Mouse (Mus musculus) megakaryocyte-erythroid progenitor cell, adult 5-6 weeks (primary cell): ENCODE measurements around the gene Zmiz1. TPM values are rescaled to one million over a fixed set of nuclear protein-coding genes. Genes with fewer than 3 reads are reported as not detected.

Experiments used
- ATAC-seq: replicated peaks from 2 replicates; pipeline ENCODE4 v1.8.0; 2016; ENCODE audit warnings: mild to moderate bottlenecking, inconsistent platforms; ENCODE audit not compliant: severe bottlenecking, poor library complexity, low FRiP score, low TSS enrichment
- total RNA-seq, 2 experiments: library from RNA; stranded (forward) in 1 of 2; stranded (reverse) in 1 of 2; fragments of 200-1000, 215-1000 nt in 1 of 2; fragments of >200 nt in 1 of 2; fragmentation: Nextera tagmentation in 1 of 2; gene quantifications; 2 replicates each; pipeline ENCODE4 v1.2.3; 2014 to 2017

Zmiz1 gene
- total RNA-seq, 2 experiments from 2014 or later: 12.6 to 51.3 TPM

- ATAC-seq: no peak
These were observed 181.6 kb downstream of the Zmiz1 start for GRCm38 (mm10) chr14:25640421-25641056.

GRCm38 (mm10) chr14:25641067-25641466 lies 182.1 kb downstream of the Zmiz1 start:
- ATAC-seq: no peak

GRCm38 (mm10) chr14:25645717-25646116 lies 186.7 kb downstream of the Zmiz1 start:
- no peak for ATAC-seq

GRCm38 (mm10) chr14:25646161-25646621 lies 187.2 kb downstream of the Zmiz1 start:
- ATAC-seq: peak; percentile 67

GRCm38 (mm10) chr14:25651131-25651530 lies 192.1 kb downstream of the Zmiz1 start:
- no peak for ATAC-seq

GRCm38 (mm10) chr14:25651905-25652304 lies 192.9 kb downstream of the Zmiz1 start:
- no peak for ATAC-seq

DNA sequence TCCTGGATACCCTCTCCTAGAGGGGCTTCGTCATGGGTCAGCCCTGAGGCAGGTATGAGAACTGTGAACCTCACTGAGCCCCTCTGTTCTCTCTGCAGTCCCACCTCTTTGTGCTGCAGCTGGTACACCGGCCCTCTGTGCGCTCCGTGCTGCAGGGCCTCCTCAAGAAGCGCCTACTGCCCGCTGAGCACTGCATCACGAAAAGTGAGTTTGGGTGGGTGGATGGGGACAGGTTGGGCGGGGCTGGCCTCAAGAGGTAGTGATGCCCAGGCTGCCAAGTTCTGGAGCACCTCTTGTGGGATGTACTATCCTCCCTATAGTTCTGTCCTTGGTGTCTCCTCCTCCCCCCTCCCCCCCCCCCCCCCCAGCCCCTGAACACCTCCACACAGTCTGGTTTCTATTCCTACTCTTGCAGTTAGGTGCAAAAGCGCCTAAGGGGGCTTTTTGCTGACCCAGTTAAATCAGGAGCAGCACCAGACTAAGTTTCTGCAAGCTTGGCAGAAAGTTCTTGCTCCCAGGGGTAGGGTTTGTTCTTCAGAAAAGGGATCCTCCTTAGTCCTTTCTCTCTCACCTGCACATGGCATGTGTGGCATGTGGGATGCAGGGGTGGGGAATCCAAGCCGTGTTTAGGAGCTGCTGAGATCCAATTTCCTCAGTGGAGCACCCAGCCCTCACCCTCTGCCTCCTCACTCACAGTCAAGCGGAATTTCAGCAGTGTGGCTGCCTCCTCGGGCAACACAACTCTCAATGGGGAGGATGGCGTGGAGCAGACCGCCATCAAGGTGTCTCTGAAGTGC lies 195.6 kb downstream of the Zmiz1 start:
- ATAC-seq: no peak

DNA sequence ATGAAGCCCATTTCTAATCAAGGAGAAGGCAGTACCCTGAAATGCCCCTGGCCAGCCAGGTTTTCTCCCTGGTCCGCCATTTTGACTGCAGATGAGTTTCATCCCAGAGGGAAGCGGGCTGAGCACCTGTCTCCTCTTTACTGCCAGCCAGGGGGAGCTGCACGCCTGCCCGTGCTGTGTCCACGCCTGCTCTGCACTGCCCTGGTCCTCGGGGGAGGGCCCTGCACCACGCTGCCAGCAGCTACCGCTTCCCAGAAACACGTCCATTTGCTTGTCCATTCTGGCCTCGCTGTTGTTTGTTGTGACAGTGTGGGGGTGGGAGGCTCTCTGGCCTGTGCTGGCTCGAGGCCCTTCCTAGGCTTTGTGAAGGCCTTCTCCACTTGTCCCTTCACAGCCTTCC lies 201.7 kb downstream of the Zmiz1 start:
- ATAC-seq: no peak

DNA sequence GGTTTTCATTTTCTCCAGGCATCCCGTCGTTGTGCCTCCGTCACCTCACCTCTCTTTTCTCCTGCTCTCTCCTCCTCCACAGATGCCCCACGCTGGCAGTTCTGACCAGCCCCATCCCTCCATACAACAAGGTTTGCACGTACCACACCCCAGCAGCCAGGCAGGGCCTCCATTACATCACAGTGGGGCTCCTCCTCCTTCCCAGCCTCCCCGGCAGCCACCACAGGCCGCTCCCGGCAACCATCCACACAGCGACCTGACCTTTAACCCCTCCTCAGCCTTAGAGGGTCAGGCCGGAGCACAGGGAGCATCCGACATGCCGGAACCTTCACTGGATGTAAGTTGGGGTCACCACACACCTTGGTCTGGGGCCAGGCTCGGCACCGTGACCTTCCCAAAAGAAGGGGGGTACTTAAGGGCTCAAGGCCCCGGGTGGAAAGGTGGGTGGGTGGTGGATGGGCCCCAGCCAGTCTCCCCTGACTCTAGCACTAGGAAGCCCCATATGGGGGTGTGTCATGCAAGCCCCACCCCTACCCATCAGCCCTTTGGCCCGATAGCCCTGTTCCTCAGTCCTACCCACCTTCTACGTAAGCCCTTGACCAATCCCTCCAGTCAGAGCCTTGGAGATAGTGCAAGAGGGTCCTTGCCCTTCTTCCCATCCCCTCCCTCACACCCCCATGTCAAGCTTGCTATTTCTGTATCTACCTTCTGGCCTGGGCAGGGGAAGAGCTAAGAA lies 202.4 kb downstream of the Zmiz1 start:
- no peak for ATAC-seq

GRCm38 (mm10) chr14:25663649-25664309 lies 204.8 kb downstream of the Zmiz1 start:
- ATAC-seq: no peak

DNA sequence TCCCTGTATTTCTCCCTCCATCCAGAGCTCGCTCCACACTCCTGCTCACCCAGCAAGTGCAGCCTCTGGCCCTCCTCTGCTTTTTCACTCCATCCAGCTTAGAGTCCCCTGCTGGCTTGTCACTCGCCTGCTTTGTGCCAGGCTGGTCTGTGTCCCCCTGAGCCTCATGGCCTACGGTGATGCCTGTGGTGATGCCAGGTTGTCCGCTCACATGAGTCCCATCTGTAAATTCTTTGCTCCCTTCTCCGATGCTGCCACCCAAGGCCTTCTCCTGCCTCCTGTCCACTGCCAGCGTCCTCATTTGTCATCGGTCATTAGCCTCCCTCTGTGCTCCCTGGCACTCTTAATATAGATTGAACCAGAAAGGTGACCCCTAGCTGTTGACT lies 205.3 kb downstream of the Zmiz1 start:
- no peak for ATAC-seq

- no peak for ATAC-seq
These were observed 206.5 kb downstream of the Zmiz1 start for GRCm38 (mm10) chr14:25665314-25665970.

GRCm38 (mm10) chr14:25666668-25667376 lies 207.8 kb downstream of the Zmiz1 start:
- no peak for ATAC-seq

- ATAC-seq: peak; percentile 90
These were observed 208.6 kb downstream of the Zmiz1 start for GRCm38 (mm10) chr14:25667587-25667986.

- no peak for ATAC-seq
These were observed 220.6 kb downstream of the Zmiz1 start for GRCm38 (mm10) chr14:25679625-25680024.

- ATAC-seq: no peak
These were observed 223.0 kb downstream of the Zmiz1 start for GRCm38 (mm10) chr14:25682020-25682419.

GRCm38 (mm10) chr14:25686216-25686945 lies 227.4 kb downstream of the Zmiz1 start:
- ATAC-seq: 0 out of 2 replicates have a peak, but pooled peaks have one; percentile 30
